Mouse (Mus musculus): ENCODE measurements at regions not wholly inside any gene's neighbourhood (a gene's known extent, or its start where the extent isn't known, plus 50 kb on each side); places are given as distances from the start of the nearest gene placed in this dataset.

DNA sequence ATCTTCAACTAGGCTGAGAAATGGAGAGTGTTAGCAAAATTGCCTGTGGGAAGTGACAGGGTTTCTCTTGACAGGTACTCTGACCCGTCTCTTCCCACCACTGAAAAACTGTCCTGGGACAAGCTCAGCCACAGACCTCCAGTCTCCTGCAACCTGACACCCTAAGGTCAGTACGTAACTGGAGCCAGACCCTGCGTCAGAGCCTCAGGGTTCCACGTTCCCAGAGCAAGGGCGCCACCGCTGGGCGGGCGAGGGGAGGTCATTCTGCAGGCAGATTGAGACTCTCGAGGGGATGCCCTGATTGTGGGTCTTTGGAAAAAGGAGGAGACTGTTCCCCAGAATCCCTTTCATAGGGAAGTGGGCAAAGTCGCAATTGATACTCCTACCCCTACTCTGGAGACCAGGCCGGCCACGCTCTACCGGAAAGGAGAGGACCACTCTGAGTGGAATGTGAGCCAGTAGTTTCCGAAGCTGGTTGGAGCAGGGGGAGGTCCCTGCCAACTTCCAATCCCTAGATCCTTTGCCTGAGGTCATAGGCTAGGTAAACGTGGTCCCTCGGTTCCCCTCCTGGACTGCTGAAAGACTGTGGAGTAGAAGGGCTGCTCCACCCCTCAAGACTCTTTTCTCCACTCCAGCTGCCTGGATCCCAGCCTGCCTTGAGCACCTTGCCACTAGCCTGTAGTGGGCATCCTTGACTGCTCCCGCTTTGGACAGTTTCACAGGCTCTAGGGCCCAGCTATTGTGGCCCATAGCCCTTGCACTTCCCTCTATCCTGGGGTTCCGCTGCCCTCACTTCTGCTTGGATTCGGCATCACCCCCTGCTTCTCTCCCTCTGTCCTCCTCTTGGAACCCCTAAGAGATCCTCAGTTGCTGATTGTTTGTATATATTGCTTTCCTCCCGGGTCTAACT is 61.0 kb upstream of the Lpcat1 start:
- DNase-seq (ENCODE audit: low read depth, low spot score), result no peak

DNA sequence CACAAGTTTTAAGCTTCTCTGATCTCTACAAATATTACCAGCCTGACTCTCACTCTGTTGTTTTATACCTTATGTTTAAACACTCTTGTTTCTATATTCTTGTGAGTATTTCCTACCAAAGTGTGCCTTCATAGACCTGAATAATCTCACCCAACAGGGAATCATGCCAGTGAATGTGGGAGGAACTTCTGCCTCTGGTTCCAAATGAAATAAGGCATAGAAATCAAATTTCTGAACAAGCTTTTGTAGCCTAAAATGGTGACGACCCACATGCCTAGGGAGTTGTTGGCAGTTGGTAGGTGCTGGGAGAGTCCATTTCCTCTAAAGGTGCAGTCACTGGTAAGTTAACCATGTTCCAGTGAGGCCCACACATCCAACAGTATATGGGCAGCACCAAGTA is 66.1 kb upstream of the Lpcat1 start:
- DNase-seq (ENCODE audit: low read depth, low spot score), result no peak

DNA sequence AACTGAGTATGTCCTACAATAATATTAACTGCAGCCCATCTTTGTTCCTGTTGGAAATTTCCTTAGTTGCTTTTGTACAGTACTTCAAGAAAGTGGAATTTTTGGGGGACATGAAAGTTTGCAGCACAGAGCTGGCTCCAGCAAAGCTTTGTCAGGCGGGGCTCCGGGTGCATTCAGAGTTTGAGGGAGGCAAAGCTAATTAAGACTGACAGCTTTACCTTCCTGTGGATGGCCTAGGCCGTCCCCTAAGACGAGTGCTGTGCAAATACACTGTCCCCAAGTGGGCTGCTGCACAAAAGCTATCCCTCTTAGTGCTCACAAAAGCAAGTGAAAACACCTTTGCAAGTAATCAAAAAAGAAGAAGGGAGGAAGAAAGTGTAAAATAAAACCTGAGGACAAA is 68.7 kb upstream of the Ndufs6 start:
- no peak for DNase-seq (ENCODE audit: low read depth, low spot score)

DNA sequence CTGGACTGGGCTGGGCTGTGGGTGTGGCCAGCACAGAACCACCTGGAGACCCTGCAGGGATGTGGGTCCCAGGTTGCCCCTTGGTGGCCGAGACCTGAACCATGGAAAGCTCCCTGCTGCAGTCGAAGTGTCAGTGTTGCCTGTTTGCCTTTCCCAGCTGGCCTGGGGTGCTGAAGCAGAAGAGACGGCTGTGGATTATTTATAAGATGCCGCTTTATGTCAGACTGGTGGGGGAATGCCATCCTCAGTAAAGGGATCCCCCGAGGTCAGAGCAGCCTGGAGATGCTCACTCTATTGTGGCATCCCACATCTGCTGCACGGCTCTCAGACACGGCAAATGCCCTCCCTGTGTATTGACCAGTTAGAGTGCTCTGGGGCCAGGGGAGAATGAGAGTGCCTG is 67.5 kb upstream of the Ndufs6 start:
- no peak for DNase-seq (ENCODE audit: low read depth, low spot score)

DNA sequence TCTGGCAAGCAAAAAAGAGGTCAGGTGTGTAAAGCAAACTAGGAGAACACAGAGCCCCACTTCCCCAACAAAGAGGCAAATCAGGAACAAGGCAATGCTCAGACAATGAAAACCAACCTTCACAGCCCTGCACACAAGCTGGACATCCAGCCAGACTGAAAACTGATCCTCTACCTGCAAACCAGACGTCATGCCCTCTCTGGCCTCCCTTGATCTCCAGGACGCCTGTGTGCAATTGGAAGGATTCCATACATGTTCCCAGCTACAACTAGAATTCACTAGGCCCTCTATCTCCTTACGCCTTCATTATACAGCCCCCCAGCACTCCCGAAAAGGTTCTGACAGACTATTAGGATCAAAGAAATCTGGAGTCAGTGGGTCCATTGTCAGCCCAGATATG is 60.7 kb upstream of the Ndufs6 start:
- DNase-seq (ENCODE audit: low read depth, low spot score), result no peak

DNA sequence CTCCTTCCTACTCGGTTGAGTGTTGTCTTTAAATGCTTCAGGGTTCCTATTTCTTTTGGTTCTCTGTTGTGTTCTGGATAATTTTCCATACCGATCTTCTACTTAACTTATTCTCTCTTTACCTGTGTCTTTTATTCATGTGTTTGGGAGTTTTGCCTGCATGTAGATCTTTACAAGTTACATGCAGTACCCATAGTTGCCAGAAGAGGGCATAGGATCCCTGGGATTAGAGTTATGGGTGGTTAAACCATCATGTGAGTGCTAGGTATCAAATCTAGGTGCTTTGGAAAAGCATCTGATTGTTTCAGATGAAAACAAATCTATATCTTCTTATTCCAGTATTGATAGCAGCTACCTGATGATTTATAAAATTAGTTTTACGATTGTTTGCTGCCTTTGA is 55.2 kb upstream of the Ndufs6 start:
- peak; percentile 48 for DNase-seq (ENCODE audit: low read depth, low spot score)
